ENCODE assay signal across 22 mouse cellular contexts in the genomic region with DNA sequence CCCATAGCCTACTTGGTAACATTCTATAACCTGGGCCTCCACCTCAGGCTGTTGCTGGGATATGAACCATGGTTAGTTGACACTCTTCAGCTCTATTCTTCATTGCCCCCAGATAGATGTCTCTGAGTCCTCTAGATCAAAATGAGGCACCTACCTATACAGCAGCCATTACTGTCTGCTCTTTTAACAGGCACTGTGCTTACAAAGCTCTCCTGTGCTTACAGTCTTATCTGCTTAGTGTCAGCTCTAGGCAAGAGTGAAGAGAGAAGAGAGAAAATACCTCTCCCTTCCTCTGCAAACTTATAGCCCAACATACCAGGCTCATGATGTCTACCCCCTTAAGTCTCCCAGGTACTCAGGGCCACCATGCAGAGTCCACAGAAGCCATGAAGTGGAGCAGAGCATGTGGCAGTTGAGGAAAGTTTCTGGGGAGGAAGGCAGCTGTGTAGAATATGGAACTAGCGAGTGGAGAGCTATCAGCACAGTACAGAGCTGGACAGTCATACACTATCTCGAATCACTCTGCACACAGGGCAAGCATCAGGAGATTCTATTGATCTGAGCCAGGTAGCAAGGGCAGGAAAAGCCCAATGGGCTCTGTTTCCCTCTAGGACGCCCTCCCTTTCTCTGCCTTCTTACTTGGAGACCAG. TPM values are rescaled to one million over a fixed set of nuclear protein-coding genes. Genes with fewer than 3 reads are reported as not detected.
DNase-seq lines count a peak whose midpoint lies in the region; ATAC-seq lines count a peak whose summit lies in the region.
"Had no signal": no experiment of that assay in that cellular context is flagged by ENCODE, and none has a peak within 500 bp of the region (broad histone marks: within the 10 kb centered on the region; RNA-seq: fewer than 3 reads in every experiment).

No protein-coding gene starts in this region.

- H3K27me3 ChIP-seq in heart, embryonic 10.5 days (ENCODE audit: insufficient read depth, poor library complexity, severe bottlenecking), result no peaks in the 10 kb centered on the region
- no peaks in the 10 kb centered on the region for H3K27me3 ChIP-seq in liver, embryonic 11.5 days (replicated peaks; ENCODE audit: control insufficient read depth, insufficient read depth, low read length)
- no peaks in the 10 kb centered on the region for H3K27me3 ChIP-seq in hindbrain, embryonic 11.5 days (ENCODE audit: control insufficient read depth, insufficient read depth, low read length)
- H3K27me3 ChIP-seq: heart, embryonic 15.5 days had no signal

- H3K27ac ChIP-seq in heart, embryonic 10.5 days, result peak overlapping the region; percentile 62; the same call in 1 of the 2 replicates
- peak overlapping the region; percentile 62 for H3K27ac ChIP-seq in liver, embryonic 11.5 days (ENCODE audit: low read depth, low read length)
- no peak overlapping the region for H3K27ac ChIP-seq in hindbrain, embryonic 11.5 days (ENCODE audit: low read depth, low read length)
- H3K27ac ChIP-seq: heart, embryonic 15.5 days; hindbrain, embryonic 10.5 days had no signal

- no peaks in the 10 kb centered on the region for H3K9me3 ChIP-seq in heart, embryonic 10.5 days
- no peaks in the 10 kb centered on the region for H3K9me3 ChIP-seq in liver, embryonic 11.5 days (ENCODE audit: control insufficient read depth, low read length)
- no peaks in the 10 kb centered on the region for H3K9me3 ChIP-seq in hindbrain, embryonic 11.5 days (ENCODE audit: control insufficient read depth, low read length)
- H3K9me3 ChIP-seq: heart, embryonic 15.5 days; hindbrain, embryonic 10.5 days had no signal

- WGBS in heart, embryonic 10.5 days, result 73% methylated on average over 3 of the region's 3 CpGs
- WGBS in liver, embryonic 11.5 days, result 45% methylated on average over 3 of the region's 3 CpGs
- WGBS in hindbrain, embryonic 11.5 days, result 93% methylated on average over 3 of the region's 3 CpGs

- peak overlapping the region; percentile 6 for H3K4me2 ChIP-seq in liver, embryonic 11.5 days
- H3K4me2 ChIP-seq in hindbrain, embryonic 11.5 days (replicated peaks; ENCODE audit: low read depth, low read length), result no peak overlapping the region
- H3K4me2 ChIP-seq: heart, embryonic 15.5 days; midbrain, embryonic 11.5 days had no signal

- H3K36me3 ChIP-seq in heart, embryonic 10.5 days, result no peaks in the 10 kb centered on the region
- no peaks in the 10 kb centered on the region for H3K36me3 ChIP-seq in liver, embryonic 11.5 days (ENCODE audit: control insufficient read depth, insufficient read depth, low read length)
- H3K36me3 ChIP-seq in hindbrain, embryonic 11.5 days (ENCODE audit: control insufficient read depth, insufficient read depth, low read length), result no peaks in the 10 kb centered on the region
- H3K36me3 ChIP-seq: heart, embryonic 15.5 days; hindbrain, embryonic 10.5 days had no signal

- peak; percentile 98 for ATAC-seq in liver, embryonic 11.5 days (replicated peaks; ENCODE audit: low FRiP score)
- ATAC-seq in megakaryocyte progenitor cell, adult 5-6 weeks (replicated peaks; ENCODE audit: poor library complexity), result 0 out of 2 replicates have a peak, but pooled peaks have one; percentile 20
- ATAC-seq in hindbrain, embryonic 11.5 days (ENCODE audit: low FRiP score), result no peak
- ATAC-seq: forebrain, postnatal 0 days had no signal

- no peak overlapping the region for H3K4me3 ChIP-seq in heart, embryonic 10.5 days
- H3K4me3 ChIP-seq in liver, embryonic 11.5 days (ENCODE audit: low read depth, low read length), result no peak overlapping the region
- H3K4me3 ChIP-seq in hindbrain, embryonic 11.5 days (ENCODE audit: low read depth, low read length), result no peak overlapping the region
- H3K4me3 ChIP-seq: heart, embryonic 15.5 days; hindbrain, embryonic 10.5 days had no signal

- H3K4me1 ChIP-seq in heart, embryonic 10.5 days, result 0 out of 2 replicates have a peak, but pooled peaks cover 3% of the 10 kb centered on the region
- H3K4me1 ChIP-seq in liver, embryonic 11.5 days (replicated peaks; ENCODE audit: control insufficient read depth, insufficient read depth, low read length), result 0 out of 2 replicates have a peak, but pooled peaks cover 4% of the 10 kb centered on the region
- H3K4me1 ChIP-seq in hindbrain, embryonic 11.5 days (replicated peaks; ENCODE audit: control insufficient read depth, insufficient read depth, low read length), result no peaks in the 10 kb centered on the region
- H3K4me1 ChIP-seq: heart, embryonic 15.5 days; hindbrain, embryonic 10.5 days had no signal

- H3K9ac ChIP-seq in liver, embryonic 11.5 days (ENCODE audit: low read depth, low read length), result no peak overlapping the region
- no peak overlapping the region for H3K9ac ChIP-seq in hindbrain, embryonic 11.5 days (ENCODE audit: low read depth, low read length)
- H3K9ac ChIP-seq: forebrain, postnatal 0 days; heart, embryonic 15.5 days had no signal

- peak; percentile 81 for DNase-seq in heart, embryonic 10.5 days (ENCODE audit: low spot score)
- no peak for DNase-seq in heart, postnatal 4 days
- DNase-seq in c-Kit-positive CD71-positive TER-119-positive erythroid progenitor cells, embryonic 14.5 days (ENCODE audit: low spot score), result peak; percentile 54
- no peak for DNase-seq in liver, embryonic 11.5 days (ENCODE audit: low spot score)
- DNase-seq in lung, postnatal 14 days, result no peak
- no peak for DNase-seq in hindbrain, embryonic 11.5 days (ENCODE audit: low spot score)
- DNase-seq: adrenal gland, adult 2 months; cerebellum, adult 8-10 months; forebrain, postnatal 0 days; kidney, adult 11 months; kidney, postnatal 10 days; lung, adult 2 months; lung, postnatal 36 days; thymus, postnatal 4 days had no signal

RNA-seq across cellular contexts. Expression of a gene that starts 38.7 kb away (rescaled TPM):
- not detected in 2 replicates for polyA plus RNA-seq in heart, embryonic 10.5 days (2016; fragmentation: Nextera tagmentation; extraction: Ambion mirVana)
- total RNA-seq in heart, postnatal 4 days (2021), result not detected
- polyA plus RNA-seq in liver, embryonic 11.5 days (2014; fragmentation: Nextera tagmentation; extraction: Ambion mirVana), result not detected in 2 replicates
- total RNA-seq in megakaryocyte progenitor cell, adult 5-6 weeks (2015), result not detected in 2 replicates
- total RNA-seq in megakaryocyte progenitor cell, adult 5-6 weeks (2017), result not detected in 2 replicates
- polyA plus RNA-seq in hindbrain, embryonic 11.5 days (2014; fragmentation: Nextera tagmentation; extraction: Ambion mirVana), result not detected in 2 replicates
- total RNA-seq: adrenal gland, adult 2 months; forebrain, postnatal 0 days; gastrocnemius, adult 18-20 months; gastrocnemius, postnatal 4 days; layer of hippocampus, adult 18-20 months had no signal
- polyA plus RNA-seq: adrenal gland, adult 2 months; embryonic facial prominence, embryonic 11.5 days; heart, embryonic 15.5 days; lung, adult 2 months; midbrain, embryonic 11.5 days had no signal

Comparison
In these comparisons a context has a peak if more than half of its experiments do, and no peak if none do; other contexts are left out.
1. DNase-seq: peak in heart, embryonic 10.5 days (single experiment) and c-Kit-positive CD71-positive TER-119-positive erythroid progenitor cells, embryonic 14.5 days (single experiment); none in heart, postnatal 4 days (single experiment), liver, embryonic 11.5 days (single experiment), lung, postnatal 14 days (single experiment) and hindbrain, embryonic 11.5 days (single experiment).